Mouse (Mus musculus): ENCODE data around the gene Tab1. TPM values are rescaled to one million over a fixed set of nuclear protein-coding genes. Genes with fewer than 3 reads are reported as not detected.

The Tab1 gene
- polyA plus RNA-seq, 1 experiment from 2014 or later = 30.5 TPM

- no peak for ATAC-seq (ENCODE audit: insufficient number of reproducible peaks, low FRiP score)
- no peak overlapping the region for H3K4me2 ChIP-seq
- no peak overlapping the region for H3K4me3 ChIP-seq
- H3K27ac ChIP-seq (ENCODE audit: poor library complexity, severe bottlenecking) = no peak overlapping the region
- H3K9me3 ChIP-seq (replicated peaks) = no peaks in the 10 kb centered on the region
- H3K9ac ChIP-seq = no peak overlapping the region
- H3K36me3 ChIP-seq = no peaks in the 10 kb centered on the region
- WGBS = 58% methylated on average over 1 of the region's 1 CpGs
- H3K27me3 ChIP-seq (replicated peaks) = peaks cover 46% of the 10 kb centered on the region
- H3K4me1 ChIP-seq (replicated peaks) = peaks cover 33% of the 10 kb centered on the region
Observed at GRCm38 (mm10) chr15:80095596-80095995, 37.3 kb upstream of the Tab1 start.

- Histone ChIP-seq H3K4me2 (no peak overlapping the region), H3K27me3 (replicated peaks) (peaks cover 47% of the 10 kb centered on the region), H3K9ac (no peak overlapping the region), H3K4me1 (replicated peaks) (peaks cover 30% of the 10 kb centered on the region), H3K4me3 (no peak overlapping the region), H3K9me3 (replicated peaks) (no peaks in the 10 kb centered on the region), H3K36me3 (no peaks in the 10 kb centered on the region), H3K27ac (ENCODE audit: poor library complexity, severe bottlenecking) (no peak overlapping the region)
- 73% methylated on average over 10 of the region's 10 CpGs for WGBS
- no peak for ATAC-seq (ENCODE audit: insufficient number of reproducible peaks, low FRiP score)
Observed at GRCm38 (mm10) chr15:80096406-80096805, 36.5 kb upstream of the Tab1 start.

GRCm38 (mm10) chr15:80096946-80097881 lies 35.7 kb upstream of the Tab1 start:
- Histone ChIP-seq H3K27ac (ENCODE audit: poor library complexity, severe bottlenecking) (no peak overlapping the region), H3K4me1 (replicated peaks) (peaks cover 24% of the 10 kb centered on the region), H3K27me3 (replicated peaks) (peaks cover 38% of the 10 kb centered on the region), H3K4me3 (no peak overlapping the region), H3K9me3 (replicated peaks) (no peaks in the 10 kb centered on the region), H3K36me3 (no peaks in the 10 kb centered on the region), H3K9ac (no peak overlapping the region), H3K4me2 (peak overlapping the region; percentile 37; the same call in 1 of the 2 replicates)
- WGBS = 17% methylated on average over 16 of the region's 20 CpGs
- ATAC-seq (ENCODE audit: insufficient number of reproducible peaks, low FRiP score) = peak; percentile 49

GRCm38 (mm10) chr15:80097999-80098461 lies 34.9 kb upstream of the Tab1 start:
- no peaks in the 10 kb centered on the region for H3K9me3 ChIP-seq (replicated peaks)
- peak overlapping the region; percentile 37; the same call in 1 of the 2 replicates for H3K4me2 ChIP-seq
- peaks cover 24% of the 10 kb centered on the region for H3K4me1 ChIP-seq (replicated peaks)
- H3K9ac ChIP-seq = no peak overlapping the region
- 23% methylated on average over 8 of the region's 8 CpGs for WGBS
- peaks cover 30% of the 10 kb centered on the region for H3K27me3 ChIP-seq (replicated peaks)
- ATAC-seq (ENCODE audit: insufficient number of reproducible peaks, low FRiP score) = peak; percentile 54; the same call in 1 of the 2 replicates
- no peak overlapping the region for H3K27ac ChIP-seq (ENCODE audit: poor library complexity, severe bottlenecking)
- H3K36me3 ChIP-seq = no peaks in the 10 kb centered on the region
- H3K4me3 ChIP-seq = no peak overlapping the region

- Histone ChIP-seq H3K27ac (ENCODE audit: poor library complexity, severe bottlenecking) (no peak overlapping the region), H3K4me2 (no peak overlapping the region), H3K36me3 (no peaks in the 10 kb centered on the region), H3K4me1 (replicated peaks) (peaks cover 24% of the 10 kb centered on the region), H3K27me3 (replicated peaks) (peaks cover 24% of the 10 kb centered on the region), H3K4me3 (no peak overlapping the region), H3K9me3 (replicated peaks) (no peaks in the 10 kb centered on the region), H3K9ac (no peak overlapping the region)
- WGBS = 16% methylated on average over 9 of the region's 9 CpGs
- ATAC-seq (ENCODE audit: insufficient number of reproducible peaks, low FRiP score) = no peak
Observed at GRCm38 (mm10) chr15:80098809-80099208, 34.1 kb upstream of the Tab1 start.

- Histone ChIP-seq H3K4me2 (no peak overlapping the region), H3K27me3 (replicated peaks) (peaks cover 18% of the 10 kb centered on the region), H3K27ac (ENCODE audit: poor library complexity, severe bottlenecking) (no peak overlapping the region), H3K9ac (no peak overlapping the region), H3K4me3 (no peak overlapping the region), H3K9me3 (replicated peaks) (no peaks in the 10 kb centered on the region), H3K4me1 (replicated peaks) (peaks cover 24% of the 10 kb centered on the region), H3K36me3 (no peaks in the 10 kb centered on the region)
- 68% methylated on average over 3 of the region's 3 CpGs for WGBS
- ATAC-seq (ENCODE audit: insufficient number of reproducible peaks, low FRiP score) = no peak
Observed at GRCm38 (mm10) chr15:80099477-80099876, 33.5 kb upstream of the Tab1 start.

GRCm38 (mm10) chr15:80100196-80100595 lies 32.7 kb upstream of the Tab1 start:
- Histone ChIP-seq H3K27ac (ENCODE audit: poor library complexity, severe bottlenecking) (no peak overlapping the region), H3K36me3 (no peaks in the 10 kb centered on the region), H3K4me3 (no peak overlapping the region), H3K27me3 (replicated peaks) (peaks cover 18% of the 10 kb centered on the region), H3K4me2 (no peak overlapping the region), H3K9me3 (replicated peaks) (no peaks in the 10 kb centered on the region), H3K4me1 (replicated peaks) (peaks cover 29% of the 10 kb centered on the region), H3K9ac (no peak overlapping the region)
- WGBS = 75% methylated on average over 3 of the region's 3 CpGs
- ATAC-seq (ENCODE audit: insufficient number of reproducible peaks, low FRiP score) = no peak

- H3K27me3 ChIP-seq (replicated peaks) = peaks cover 18% of the 10 kb centered on the region
- no peak overlapping the region for H3K27ac ChIP-seq (ENCODE audit: poor library complexity, severe bottlenecking)
- no peak overlapping the region for H3K4me2 ChIP-seq
- no peaks in the 10 kb centered on the region for H3K36me3 ChIP-seq
- H3K9me3 ChIP-seq (replicated peaks) = no peaks in the 10 kb centered on the region
- peaks cover 36% of the 10 kb centered on the region for H3K4me1 ChIP-seq (replicated peaks)
- H3K9ac ChIP-seq = no peak overlapping the region
- ATAC-seq (ENCODE audit: insufficient number of reproducible peaks, low FRiP score) = no peak
- WGBS = 76% methylated on average over 10 of the region's 10 CpGs
- H3K4me3 ChIP-seq = no peak overlapping the region
Observed at GRCm38 (mm10) chr15:80100871-80101270, 32.1 kb upstream of the Tab1 start.

GRCm38 (mm10) chr15:80101503-80101902 lies 31.4 kb upstream of the Tab1 start:
- Histone ChIP-seq H3K4me2 (no peak overlapping the region), H3K4me1 (replicated peaks) (peaks cover 38% of the 10 kb centered on the region), H3K27me3 (replicated peaks) (peaks cover 13% of the 10 kb centered on the region), H3K9me3 (replicated peaks) (no peaks in the 10 kb centered on the region), H3K9ac (no peak overlapping the region), H3K27ac (ENCODE audit: poor library complexity, severe bottlenecking) (no peak overlapping the region), H3K4me3 (no peak overlapping the region), H3K36me3 (no peaks in the 10 kb centered on the region)
- no peak for ATAC-seq (ENCODE audit: insufficient number of reproducible peaks, low FRiP score)
- WGBS = 74% methylated on average over 6 of the region's 6 CpGs

- 77% methylated on average over 6 of the region's 6 CpGs for WGBS
- peaks cover 12% of the 10 kb centered on the region for H3K27me3 ChIP-seq (replicated peaks)
- H3K9ac ChIP-seq = no peak overlapping the region
- no peak overlapping the region for H3K4me2 ChIP-seq
- peaks cover 31% of the 10 kb centered on the region for H3K4me1 ChIP-seq (replicated peaks)
- H3K36me3 ChIP-seq = no peaks in the 10 kb centered on the region
- 0 out of 2 replicates have a peak, but pooled peaks cover under 1% of the 10 kb centered on the region for H3K9me3 ChIP-seq (replicated peaks)
- no peak for ATAC-seq (ENCODE audit: insufficient number of reproducible peaks, low FRiP score)
- H3K27ac ChIP-seq (ENCODE audit: poor library complexity, severe bottlenecking) = no peak overlapping the region
- no peak overlapping the region for H3K4me3 ChIP-seq
Observed at GRCm38 (mm10) chr15:80102495-80102894, 30.4 kb upstream of the Tab1 start.

- Histone ChIP-seq H3K4me2 (no peak overlapping the region), H3K9ac (no peak overlapping the region), H3K27ac (ENCODE audit: poor library complexity, severe bottlenecking) (peak overlapping the region; percentile 24; the same call in 1 of the 2 replicates), H3K4me3 (no peak overlapping the region), H3K27me3 (replicated peaks) (peaks cover 1% of the 10 kb centered on the region; the same call in 1 of the 2 replicates), H3K9me3 (replicated peaks) (0 out of 2 replicates have a peak, but pooled peaks cover 3% of the 10 kb centered on the region), H3K4me1 (replicated peaks) (peaks cover 14% of the 10 kb centered on the region), H3K36me3 (no peaks in the 10 kb centered on the region)
- 56% methylated on average over 12 of the region's 12 CpGs for WGBS
- ATAC-seq (ENCODE audit: insufficient number of reproducible peaks, low FRiP score) = no peak
Observed at GRCm38 (mm10) chr15:80105490-80106410, 27.2 kb upstream of the Tab1 start.

Measured in heart, embryonic 12.5 days (tissue).